22 mouse cellular contexts compared by ENCODE assay signal in genomic region chr2:79623256-79623655, GRCm38 (mm10).
"Had no signal": no experiment of that assay in that cellular context is flagged by ENCODE, and none has a peak within 500 bp of the region (broad histone marks: within the 10 kb centered on the region; RNA-seq: fewer than 3 reads in every experiment).

No protein-coding gene starts in this region.

- DNase-seq: heart, postnatal 10 days; heart, postnatal 14 days; heart, postnatal 36 days; heart, postnatal 4 days; kidney, adult 11 months; kidney, adult 18-20 months; kidney, adult 2 months; kidney, adult 8-10 months; kidney, adult 9 months; kidney, postnatal 10 days; kidney, postnatal 14 days; kidney, postnatal 25 days; kidney, postnatal 36 days; kidney, postnatal 4 days; layer of hippocampus, adult 9-11 months; layer of hippocampus, postnatal 36 days had no signal

- ATAC-seq: hindbrain, embryonic 16.5 days; hindbrain, postnatal 0 days; inflammation-experienced regulatory T-cells, adult 6 months; intestine, embryonic 15.5 days; intestine, embryonic 16.5 days; intestine, postnatal 0 days had no signal
